Mouse (Mus musculus) hindbrain, embryonic 15.5 days (tissue): ENCODE data around the gene Card9. TPM values are rescaled to one million over a fixed set of nuclear protein-coding genes. Genes with fewer than 3 reads are reported as not detected.

ENCODE experiments used
- ATAC-seq: fragments of 200-750 bp; cut with Nextera tagmentation; 2 replicates; pipeline ENCODE4 v1.8.0; 2017; ENCODE audit warnings: low read depth, moderate number of reproducible peaks, moderate TSS enrichment; ENCODE audit not compliant: low FRiP score
- H3K27ac ChIP-seq: fragments of 300-500 bp; sonication (generic); replicated peaks from 2 replicates; pipeline ENCODE4 v1.5.1; 2015; ENCODE audit warnings: mild to moderate bottlenecking, inconsistent platforms
- H3K27me3 ChIP-seq: fragments of 300-500 bp; sonication (generic); 2 replicates; pipeline ENCODE4 v1.6.1; 2015; ENCODE audit warnings: control low read depth, inconsistent platforms
- H3K36me3 ChIP-seq: fragments of 300-500 bp; sonication (generic); 2 replicates; pipeline ENCODE4 v1.6.1; 2015; ENCODE audit warnings: control low read depth, inconsistent platforms
- H3K4me1 ChIP-seq: fragments of 300-500 bp; sonication (generic); replicated peaks from 2 replicates; pipeline ENCODE4 v1.6.1; 2015; ENCODE audit warnings: control low read depth, inconsistent platforms
- H3K4me2 ChIP-seq: fragments of 300-500 bp; sonication (generic); 2 replicates; pipeline ENCODE4 v1.6.1; 2015; ENCODE audit warnings: moderate library complexity, mild to moderate bottlenecking, inconsistent platforms
- H3K4me3 ChIP-seq: fragments of 300-500 bp; sonication (generic); 2 replicates; pipeline ENCODE4 v1.5.1; 2015; ENCODE audit warnings: mild to moderate bottlenecking, inconsistent platforms
- H3K9ac ChIP-seq: fragments of 300-500 bp; sonication (generic); 2 replicates; pipeline ENCODE4 v1.6.1; 2015; ENCODE audit warnings: inconsistent platforms
- H3K9me3 ChIP-seq: fragments of 300-500 bp; sonication (generic); 2 replicates; pipeline ENCODE4 v1.6.1; 2016; ENCODE audit warnings: control low read depth, inconsistent platforms
- WGBS: fragments of 180-500 bp; shearing (Covaris S2); methylation state at CpG from one replicate; pipeline ENCODE4 v1.1.7; 2015; 5-methylcytosine and 5-hydroxymethylcytosine counted together
- polyA plus RNA-seq: library from polyadenylated mRNA; unstranded; fragments of >200 nt; fragmentation: Nextera tagmentation; extraction: Ambion mirVana; gene quantifications from 2 replicates; pipeline ENCODE4 v1.2.1, GENCODE M21; 2015

The Card9 gene
- polyA plus RNA-seq, 1 experiment from 2014 or later = 3.2 TPM

DNA sequence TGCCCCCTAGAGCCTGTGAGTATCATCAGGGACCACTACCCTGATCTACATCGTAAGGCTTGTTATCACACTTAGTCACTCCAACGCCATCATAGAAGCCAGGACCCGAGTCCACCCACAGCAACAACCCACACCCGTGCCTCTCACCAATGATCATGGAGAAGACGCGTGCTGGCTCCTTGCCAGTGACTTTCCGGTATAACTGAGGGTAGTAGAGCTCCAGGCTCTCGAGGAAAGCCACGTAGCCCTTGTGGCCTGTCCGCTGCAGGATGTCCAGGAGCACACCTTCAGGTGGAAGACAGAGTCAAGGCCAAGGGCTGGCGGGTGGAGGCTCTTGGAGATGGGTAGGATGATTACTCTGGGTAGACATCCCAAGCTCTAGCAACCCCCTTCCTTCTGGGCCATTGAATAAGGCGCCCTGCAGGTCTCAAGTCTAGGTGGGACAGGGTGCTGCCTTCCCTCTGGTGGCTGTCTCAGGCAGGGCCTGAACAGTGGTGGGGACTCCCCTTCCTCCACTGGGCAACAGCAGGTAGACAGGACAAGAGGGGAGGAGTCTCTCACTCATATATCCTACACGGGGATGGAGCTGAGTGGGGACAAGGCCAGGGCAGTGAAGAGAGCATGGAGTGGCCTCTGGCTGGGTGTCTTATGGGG lies 1.9 kb downstream of the Card9 start:
- H3K27ac ChIP-seq = no peak overlapping the region
- no peak overlapping the region for H3K4me3 ChIP-seq
- no peak for ATAC-seq
- 87% methylated on average over 13 of the region's 13 CpGs for WGBS
- H3K9ac ChIP-seq = no peak overlapping the region
- peaks cover under 1% of the 10 kb centered on the region; the same call in 1 of the 2 replicates for H3K4me1 ChIP-seq
- H3K4me2 ChIP-seq = no peak overlapping the region
- H3K36me3 ChIP-seq = peaks cover 5% of the 10 kb centered on the region; the same call in 1 of the 2 replicates
- no peaks in the 10 kb centered on the region for H3K9me3 ChIP-seq
- H3K27me3 ChIP-seq = no peaks in the 10 kb centered on the region

DNA sequence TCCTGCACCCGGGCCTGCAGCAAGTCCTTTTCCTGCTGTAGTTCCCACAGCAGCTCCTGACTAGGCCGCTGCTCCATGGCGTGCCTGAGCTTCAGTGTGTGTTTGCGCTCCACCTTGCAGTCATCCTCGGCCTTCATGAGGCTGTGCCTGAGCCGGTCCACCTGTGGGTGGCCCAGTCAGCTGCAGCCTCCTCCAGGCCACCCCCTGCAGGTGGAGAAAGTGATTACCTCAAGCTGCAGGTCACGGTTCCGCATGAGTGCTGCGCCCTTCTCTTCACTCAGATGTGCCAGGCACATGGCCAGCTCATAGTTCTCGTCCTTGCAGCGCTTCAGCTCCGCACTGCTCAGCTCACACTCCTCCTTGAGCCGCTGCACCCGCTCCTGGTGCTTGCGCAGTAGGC lies 3.2 kb downstream of the Card9 start:
- no peak overlapping the region for H3K4me3 ChIP-seq
- no peak overlapping the region for H3K27ac ChIP-seq
- no peaks in the 10 kb centered on the region for H3K9me3 ChIP-seq
- no peaks in the 10 kb centered on the region for H3K27me3 ChIP-seq
- H3K36me3 ChIP-seq = no peaks in the 10 kb centered on the region
- 60% methylated on average over 15 of the region's 15 CpGs for whole genome bisulfite sequencing
- H3K4me2 ChIP-seq = no peak overlapping the region
- H3K4me1 ChIP-seq = peaks cover 14% of the 10 kb centered on the region
- ATAC-seq = no peak
- H3K9ac ChIP-seq = no peak overlapping the region

DNA sequence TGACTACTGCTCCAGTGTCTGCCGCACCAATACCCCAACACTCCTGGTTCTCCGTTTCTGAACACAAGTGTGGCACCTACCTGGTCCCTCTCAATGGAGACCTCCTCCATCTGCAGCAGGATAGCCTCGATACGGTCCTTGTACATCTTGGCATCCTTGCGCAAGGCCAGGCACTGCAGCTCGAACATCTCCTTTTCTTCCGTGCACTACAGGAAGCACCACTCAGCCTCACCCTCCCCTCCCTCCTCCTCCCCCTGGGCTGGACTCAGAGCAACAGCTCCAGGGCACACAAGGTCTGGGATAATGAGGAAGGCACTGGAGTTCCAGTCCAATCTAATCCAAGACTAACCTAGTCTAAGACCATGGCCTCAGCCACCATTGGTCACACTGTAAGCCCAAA lies 4.0 kb downstream of the Card9 start:
- no peaks in the 10 kb centered on the region for H3K9me3 ChIP-seq
- H3K27ac ChIP-seq = no peak overlapping the region
- ATAC-seq = no peak
- WGBS = 82% methylated on average over 7 of the region's 7 CpGs
- no peak overlapping the region for H3K4me3 ChIP-seq
- no peak overlapping the region for H3K9ac ChIP-seq
- H3K36me3 ChIP-seq = no peaks in the 10 kb centered on the region
- no peaks in the 10 kb centered on the region for H3K27me3 ChIP-seq
- no peak overlapping the region for H3K4me2 ChIP-seq
- H3K4me1 ChIP-seq = peaks cover 15% of the 10 kb centered on the region

DNA sequence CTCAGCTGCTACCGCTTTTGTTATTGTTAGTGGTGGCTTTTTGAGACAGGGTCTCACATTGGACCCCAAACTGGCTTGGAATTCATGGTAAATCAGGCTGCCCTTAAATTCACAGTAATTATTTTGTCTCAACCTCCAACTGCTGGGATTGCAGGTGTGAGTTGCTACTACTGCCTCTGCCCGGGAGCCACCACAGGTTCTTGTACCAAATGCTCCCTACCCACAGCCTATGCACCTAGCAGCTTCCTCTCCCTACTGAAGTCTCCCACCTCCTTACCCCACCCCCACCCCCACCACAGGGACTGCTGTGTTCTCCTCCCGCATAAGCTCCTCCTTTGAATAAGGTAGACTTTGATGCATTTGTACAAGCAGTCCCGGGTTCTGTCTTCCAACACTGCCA lies 4.5 kb downstream of the Card9 start:
- no peak overlapping the region for H3K9ac ChIP-seq
- H3K4me3 ChIP-seq = no peak overlapping the region
- no peaks in the 10 kb centered on the region for H3K36me3 ChIP-seq
- no peaks in the 10 kb centered on the region for H3K9me3 ChIP-seq
- H3K4me1 ChIP-seq = peaks cover 17% of the 10 kb centered on the region
- no peak overlapping the region for H3K4me2 ChIP-seq
- H3K27me3 ChIP-seq = no peaks in the 10 kb centered on the region
- ATAC-seq = no peak
- H3K27ac ChIP-seq = no peak overlapping the region
- 91% methylated on average over 4 of the region's 4 CpGs for WGBS

DNA sequence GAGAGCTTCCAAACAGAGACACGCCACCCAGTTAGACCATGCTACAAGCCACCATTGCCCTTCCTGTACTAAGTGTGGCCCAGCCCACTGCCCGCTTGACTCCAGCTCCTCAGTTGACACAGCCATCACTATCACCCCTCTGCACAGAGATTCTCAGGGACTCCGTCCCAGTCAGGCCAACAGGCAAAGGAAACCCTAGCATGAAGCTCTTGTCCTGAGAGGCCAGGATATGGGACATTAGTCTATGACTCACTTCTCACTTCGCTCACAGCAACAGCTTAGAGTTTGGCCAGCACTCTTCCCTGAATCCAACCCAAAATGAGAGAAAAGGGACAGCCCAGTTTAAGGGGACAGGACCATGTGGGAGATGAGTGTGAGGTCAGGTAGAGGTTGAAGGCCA lies 6.3 kb downstream of the Card9 start:
- WGBS = over 99% methylated on average over 4 of the region's 4 CpGs
- Histone ChIP-seq H3K27ac (no peak overlapping the region), H3K36me3 (0 out of 2 replicates have a peak, but pooled peaks cover 6% of the 10 kb centered on the region), H3K4me1 (peaks cover 30% of the 10 kb centered on the region), H3K27me3 (no peaks in the 10 kb centered on the region), H3K4me3 (no peak overlapping the region), H3K4me2 (no peak overlapping the region), H3K9me3 (no peaks in the 10 kb centered on the region), H3K9ac (no peak overlapping the region)
- no peak for ATAC-seq

DNA sequence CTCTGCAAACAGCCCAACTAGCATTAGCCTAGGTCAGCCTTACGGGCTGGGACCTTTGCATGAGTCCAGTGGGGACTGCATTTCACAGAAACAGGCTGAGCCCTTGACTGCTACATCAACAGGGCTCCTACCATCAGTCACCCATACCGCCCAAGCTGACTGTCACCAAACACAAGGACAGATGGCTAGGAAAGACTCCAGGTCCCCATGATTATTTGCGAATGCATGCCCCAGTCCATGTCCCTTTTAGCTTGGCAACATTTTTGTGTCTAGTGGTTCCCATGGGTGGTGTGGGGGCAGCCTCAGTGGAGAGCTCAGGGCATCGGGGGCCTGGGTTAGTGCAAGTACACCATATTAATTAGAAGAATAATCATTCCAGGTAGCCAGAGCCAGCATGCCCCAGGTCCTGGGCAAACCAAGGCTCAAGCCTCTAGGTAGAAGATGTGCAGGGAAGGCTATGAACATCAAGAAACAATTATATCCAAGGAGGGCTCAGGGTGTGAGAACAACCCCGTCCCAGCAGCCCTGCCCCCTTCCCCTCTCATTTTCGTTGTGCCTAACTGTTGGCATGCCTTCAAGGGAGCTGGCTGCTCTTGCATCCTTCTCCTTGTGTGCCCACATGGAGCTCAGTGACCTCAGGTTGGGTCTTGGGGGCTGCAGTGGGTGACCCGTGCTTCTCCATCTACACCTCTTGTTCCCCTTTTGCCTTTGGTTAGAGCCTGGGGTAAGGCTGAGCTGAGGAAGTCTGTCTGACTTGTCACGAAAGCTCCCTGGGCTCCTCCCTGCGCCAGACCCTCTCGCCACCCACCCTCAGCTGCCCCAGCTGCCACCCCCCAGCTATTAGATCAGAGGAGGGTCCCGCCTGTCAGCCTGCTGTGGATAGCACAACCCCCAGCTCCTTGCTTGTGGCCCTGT lies 7.4 kb downstream of the Card9 start:
- WGBS = 85% methylated on average over 11 of the region's 11 CpGs
- 0 out of 2 replicates have a peak overlapping the region, but pooled peaks have one; percentile 88 for H3K27ac ChIP-seq
- H3K4me2 ChIP-seq = peak overlapping the region; percentile 85
- H3K9ac ChIP-seq = peak overlapping the region; percentile 97
- H3K4me3 ChIP-seq = peak overlapping the region; percentile 78
- H3K36me3 ChIP-seq = 0 out of 2 replicates have a peak, but pooled peaks cover 12% of the 10 kb centered on the region
- no peak for ATAC-seq
- H3K27me3 ChIP-seq = no peaks in the 10 kb centered on the region
- peaks cover 30% of the 10 kb centered on the region for H3K4me1 ChIP-seq
- H3K9me3 ChIP-seq = no peaks in the 10 kb centered on the region

DNA sequence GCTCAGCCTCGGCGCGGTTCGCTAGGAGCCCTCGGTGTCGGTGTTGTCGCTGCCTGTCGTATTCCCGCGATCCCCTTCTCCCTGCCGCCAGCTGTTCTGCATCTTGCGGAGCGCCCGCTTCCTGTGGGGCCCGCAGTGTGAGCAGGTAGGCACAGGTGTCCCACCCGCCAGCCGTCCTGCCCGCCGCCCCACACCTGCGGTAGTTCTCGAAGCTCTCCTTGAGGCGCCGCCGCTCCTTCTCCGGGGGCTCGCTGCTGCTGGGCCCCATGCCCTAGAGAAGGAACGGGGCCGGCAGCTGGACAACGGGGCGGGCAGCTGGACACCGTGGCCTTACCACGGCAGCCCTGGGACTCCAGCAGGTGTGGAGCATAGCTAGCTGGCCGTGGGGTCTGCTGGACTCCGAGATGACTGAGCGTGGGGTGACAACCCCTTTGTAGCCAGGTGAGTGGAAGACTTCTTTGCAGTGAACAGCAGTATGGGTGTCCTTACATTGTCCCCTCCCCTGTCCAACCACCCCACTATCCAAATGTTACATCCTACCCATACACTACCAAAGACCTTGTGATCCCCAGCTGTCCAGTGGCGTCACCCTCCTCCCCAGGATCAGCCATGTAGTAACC lies 8.3 kb downstream of the Card9 start:
- Histone ChIP-seq H3K4me2 (peak overlapping the region; percentile 85), H3K4me1 (peaks cover 30% of the 10 kb centered on the region), H3K9ac (peak overlapping the region; percentile 97), H3K4me3 (peak overlapping the region; percentile 78), H3K27ac (peak overlapping the region; percentile 88), H3K9me3 (no peaks in the 10 kb centered on the region), H3K27me3 (no peaks in the 10 kb centered on the region), H3K36me3 (peaks cover 16% of the 10 kb centered on the region)
- ATAC-seq = peak; percentile 42; the same call in 1 of the 2 replicates
- 3% methylated on average over 36 of the region's 36 CpGs for WGBS

DNA sequence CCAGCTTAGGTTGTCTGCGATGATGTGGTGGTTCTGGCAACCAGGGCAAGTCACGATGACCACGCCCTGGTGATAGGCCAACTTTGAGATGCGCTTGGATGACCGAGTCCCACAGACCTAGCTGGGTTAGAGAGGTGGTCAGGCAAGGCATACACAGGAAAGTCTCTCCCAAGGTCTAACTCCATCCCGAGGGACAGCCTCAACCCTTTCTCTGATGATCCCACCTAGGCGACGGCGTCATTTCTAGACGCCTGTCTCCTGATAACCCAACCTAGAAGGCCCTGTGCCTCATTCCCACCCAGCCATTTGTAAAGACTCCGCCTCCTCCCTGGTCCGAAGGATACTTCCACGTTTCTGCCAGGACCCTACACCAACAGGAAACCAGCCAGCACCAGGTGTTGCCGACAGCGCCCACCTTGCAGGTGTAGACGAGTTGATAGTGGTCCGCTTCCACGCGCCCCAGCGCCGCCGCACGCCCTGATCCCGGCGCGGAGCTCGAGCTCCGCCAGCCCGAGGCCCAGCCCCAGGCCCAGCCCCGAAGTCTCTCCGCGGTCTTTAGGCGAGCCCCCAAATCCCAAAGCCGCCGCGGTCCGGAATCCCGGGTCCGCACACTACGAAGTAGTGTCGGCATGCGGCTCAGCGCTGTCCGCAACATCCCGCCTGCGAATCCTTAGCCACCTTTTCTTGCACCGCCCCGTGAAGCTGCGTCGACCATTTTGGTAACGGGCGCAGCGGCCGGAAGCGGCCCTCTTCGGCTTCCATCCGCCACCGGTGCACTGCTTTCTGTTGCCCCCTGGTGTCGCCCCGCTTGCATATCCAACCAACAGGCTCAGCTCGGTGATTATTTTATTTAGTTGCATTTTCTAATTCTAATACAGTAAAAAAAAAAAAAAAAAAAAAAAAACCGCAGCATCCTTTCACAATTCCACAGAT lies 9.1 kb downstream of the Card9 start, which contains the start of gene Dnlz:
Gene Dnlz (minus strand): TSS at position 753 of the 933 bp plus-strand sequence.
- peak within 1 kb of the TSS; percentile 78 for H3K4me3 ChIP-seq
- H3K27me3 ChIP-seq = no peaks in the 10 kb centered on the region
- H3K36me3 ChIP-seq = peaks cover 24% of the 10 kb centered on the region
- H3K4me1 ChIP-seq = peaks cover 30% of the 10 kb centered on the region
- H3K4me2 ChIP-seq = peak within 1 kb of the TSS; percentile 85
- ATAC-seq = peak; percentile 85
- 3% methylated on average over 62 of the region's 62 CpGs for WGBS
- no peaks in the 10 kb centered on the region for H3K9me3 ChIP-seq
- peak within 1 kb of the TSS; percentile 88 for H3K27ac ChIP-seq
- peak within 1 kb of the TSS; percentile 97 for H3K9ac ChIP-seq

DNA sequence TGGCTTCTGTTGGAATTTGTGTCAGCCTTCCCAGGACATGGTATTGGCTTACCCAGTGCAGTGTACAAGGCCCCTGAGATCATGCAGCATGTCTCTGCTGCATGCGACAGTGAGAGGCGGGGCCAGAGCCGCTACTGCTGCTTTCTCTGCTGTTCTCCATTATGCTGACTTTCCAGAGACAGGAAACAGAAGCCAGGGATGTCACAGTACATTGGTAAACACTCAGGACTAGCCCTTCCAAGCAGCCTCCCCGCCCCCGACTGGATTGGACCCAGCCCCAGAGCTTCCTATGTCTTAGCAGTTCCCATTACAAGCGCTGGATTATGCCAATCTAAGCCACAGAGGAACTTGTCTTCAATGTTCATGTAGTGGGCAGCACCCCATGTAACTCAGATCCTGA lies 12.5 kb downstream of the Card9 start:
- Histone ChIP-seq H3K4me2 (no peak overlapping the region), H3K9ac (no peak overlapping the region), H3K9me3 (no peaks in the 10 kb centered on the region), H3K27me3 (no peaks in the 10 kb centered on the region), H3K4me1 (peaks cover 23% of the 10 kb centered on the region), H3K36me3 (peaks cover 47% of the 10 kb centered on the region), H3K27ac (0 out of 2 replicates have a peak overlapping the region, but pooled peaks have one; percentile 47), H3K4me3 (no peak overlapping the region)
- WGBS = 73% methylated on average over 6 of the region's 6 CpGs
- ATAC-seq = no peak

DNA sequence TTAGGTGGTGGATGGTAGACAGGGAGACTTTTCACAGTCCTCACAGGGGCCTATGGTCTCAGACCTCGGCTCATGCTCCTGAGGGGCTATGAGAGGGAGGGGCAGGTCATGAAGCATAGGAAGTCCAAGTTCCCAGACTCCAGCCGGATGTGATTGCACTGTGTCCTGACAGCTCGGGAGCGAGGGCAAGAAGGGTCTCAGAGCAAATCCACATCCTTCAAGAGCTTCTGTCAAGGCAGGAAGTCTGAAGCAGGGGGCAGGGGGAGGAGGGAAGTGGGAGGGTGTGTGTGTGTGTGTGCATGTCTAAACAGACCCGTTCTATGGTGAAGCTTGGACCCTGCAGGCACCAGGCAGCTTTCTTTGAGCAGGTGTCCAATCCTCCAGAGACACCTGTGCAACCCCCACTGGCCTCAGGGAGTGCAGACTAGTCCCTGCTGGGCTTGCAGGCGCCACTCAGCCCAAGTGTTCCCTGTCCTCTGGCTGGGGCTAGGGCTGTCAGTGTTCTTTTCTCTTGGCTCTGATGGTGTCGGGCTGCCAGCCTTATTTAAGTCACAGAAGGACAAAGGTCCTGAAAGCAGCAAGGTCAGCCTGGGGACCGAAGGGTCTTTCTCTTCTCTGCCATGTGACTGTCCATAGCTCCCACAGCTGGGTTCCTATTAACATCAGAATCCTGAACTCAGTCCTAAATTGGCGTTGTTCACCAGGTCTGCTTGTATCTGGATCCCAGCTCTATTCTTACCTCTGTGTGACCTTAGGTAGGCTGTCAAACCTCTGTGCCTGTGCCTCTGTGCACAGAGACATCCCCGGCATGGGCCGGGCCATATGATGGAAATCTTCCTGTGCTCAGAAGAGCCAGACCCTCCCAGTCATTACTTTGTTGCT lies 17.9 kb downstream of the Card9 start:
- H3K27me3 ChIP-seq = no peaks in the 10 kb centered on the region
- 0 out of 2 replicates have a peak, but pooled peaks cover 3% of the 10 kb centered on the region for H3K4me1 ChIP-seq
- WGBS = 74% methylated on average over 11 of the region's 11 CpGs
- no peak overlapping the region for H3K4me2 ChIP-seq
- H3K4me3 ChIP-seq = no peak overlapping the region
- 0 out of 2 replicates have a peak overlapping the region, but pooled peaks have one; percentile 43 for H3K27ac ChIP-seq
- no peak overlapping the region for H3K9ac ChIP-seq
- no peaks in the 10 kb centered on the region for H3K9me3 ChIP-seq
- H3K36me3 ChIP-seq = peaks cover 81% of the 10 kb centered on the region
- no peak for ATAC-seq
